Mouse (Mus musculus): ENCODE data around the gene Zfp553.

DNA sequence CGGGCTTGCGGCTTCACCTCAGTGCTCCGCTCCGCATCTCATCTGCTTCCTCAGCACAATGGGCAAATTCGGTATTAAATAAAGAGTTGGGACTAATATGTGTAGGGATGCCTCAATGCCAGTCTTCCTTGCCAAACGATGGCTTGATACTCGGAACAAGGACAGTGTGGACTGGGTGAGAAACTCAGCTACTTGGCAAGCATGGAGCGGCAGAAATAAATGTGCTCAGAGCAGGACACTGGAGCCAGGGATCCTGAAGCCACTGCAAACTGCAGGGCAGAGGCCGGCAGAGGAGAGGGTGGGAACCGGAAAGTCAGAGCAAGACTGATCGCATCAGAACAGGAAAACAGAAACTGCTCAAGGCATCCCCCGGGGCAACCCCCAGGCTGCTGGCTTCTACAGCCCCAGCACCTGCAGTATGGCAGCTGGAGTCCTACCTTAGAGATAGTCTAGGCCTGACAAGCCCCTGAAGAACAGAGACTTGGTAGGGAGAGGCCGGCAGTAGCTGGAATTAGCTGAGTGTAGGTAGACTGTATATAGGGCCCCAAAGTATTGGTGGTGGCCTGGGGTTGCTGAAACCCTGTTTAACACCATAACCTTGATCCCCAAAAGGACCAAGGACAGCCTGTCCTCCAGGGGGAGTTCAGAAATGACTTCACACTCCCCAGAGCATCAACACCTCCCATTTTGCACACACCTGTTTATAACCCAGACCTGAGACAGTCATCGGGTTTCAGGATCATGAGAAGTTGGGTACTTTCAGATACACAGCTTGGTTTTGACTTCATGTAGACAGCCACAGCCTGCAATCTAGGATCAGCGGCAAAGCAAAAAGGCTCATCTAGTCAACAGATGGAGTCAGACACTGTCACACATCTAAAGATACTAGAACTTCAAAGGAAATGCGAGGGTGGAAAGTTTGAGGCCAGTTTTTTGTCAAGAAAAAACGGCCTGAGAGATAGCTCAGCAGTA lies 44.3 kb upstream of the Zfp553 start:
- TF ChIP-seq NELFE (IDR thresholded peaks at IDR 0.05; ENCODE audit: low read depth, low read length) = no peak
- peak in 1 of 2 experiments; percentile 30; a peak in 2 of 4 replicates for TF ChIP-seq CTCF (conservative IDR thresholded peaks at IDR 0.05 in 1 of 2, IDR thresholded peaks at IDR 0.05 in 1 of 2; ENCODE audit: low read depth in 2 of 2, low read length in 2 of 2)
- peak; percentile 22 for TF ChIP-seq POLR2A (IDR thresholded peaks at IDR 0.05; ENCODE audit: low read depth, low read length)
- TF ChIP-seq MAFK (IDR thresholded peaks at IDR 0.05; ENCODE audit: insufficient replicate concordance, low read length) = peak; percentile 45; the same call in 1 of the 2 replicates
- TF ChIP-seq JUND (conservative IDR thresholded peaks at IDR 0.05; ENCODE audit: low read depth, low read length) = peak; percentile 68
- peak; percentile 81 for TF ChIP-seq ETS1 (conservative IDR thresholded peaks at IDR 0.05; ENCODE audit: low read depth, low read length)
- no peak for TF ChIP-seq E2F4 (IDR thresholded peaks at IDR 0.05; ENCODE audit: insufficient replicate concordance, low read depth, low read length)
- no peak for TF ChIP-seq NRF1 (IDR thresholded peaks at IDR 0.05; ENCODE audit: low read depth, low read length)
- TF ChIP-seq HCFC1 (IDR thresholded peaks at IDR 0.05; ENCODE audit: low read depth, low read length) = no peak
- no peak for TF ChIP-seq USF2 (conservative IDR thresholded peaks at IDR 0.05; ENCODE audit: low read depth, low read length)
